Mouse (Mus musculus) limb, embryonic 14.5 days (tissue): ENCODE data around the gene Dctn3. TPM values are rescaled to one million over a fixed set of nuclear protein-coding genes. Genes with fewer than 3 reads are reported as not detected.
A peak's percentile ranks its signal among the peaks of the same experiment; 100 is the strongest.

Experiments
- ATAC-seq: fragments of 200-750 bp; cut with Nextera tagmentation; 2 replicates; pipeline ENCODE4 v1.8.0; 2017; ENCODE audit warnings: low read depth, moderate number of reproducible peaks, moderate TSS enrichment; ENCODE audit not compliant: low FRiP score
- DNase-seq: peaks from one replicate; pipeline ENCODE4 v3.0.0-alpha.2; 2015; ENCODE audit warnings: low spot score
- H3K27ac ChIP-seq: fragments of 300-500 bp; sonication (generic); replicated peaks from 2 replicates; pipeline ENCODE4 v1.5.1; 2014; ENCODE audit warnings: low read depth, mild to moderate bottlenecking, low read length, moderate library complexity, mixed read lengths
- H3K27me3 ChIP-seq: fragments of 300-500 bp; sonication (generic); 2 replicates; pipeline ENCODE4 v1.6.1; 2014; ENCODE audit warnings: low read length, mixed read lengths; ENCODE audit not compliant: control insufficient read depth, insufficient read depth
- H3K36me3 ChIP-seq: fragments of 300-500 bp; sonication (generic); 2 replicates; pipeline ENCODE4 v1.6.1; 2014; ENCODE audit warnings: mild to moderate bottlenecking, low read length, moderate library complexity, mixed read lengths; ENCODE audit not compliant: control insufficient read depth, insufficient read depth
- H3K4me1 ChIP-seq: fragments of 300-500 bp; sonication (generic); 2 replicates; pipeline ENCODE4 v1.6.1; 2014; ENCODE audit warnings: antibody characterized with exemption, low read length, mixed read lengths; ENCODE audit not compliant: control insufficient read depth, insufficient read depth
- H3K4me2 ChIP-seq: fragments of 300-500 bp; sonication (generic); replicated peaks from 2 replicates; pipeline ENCODE4 v1.6.1; 2014; ENCODE audit warnings: low read depth, mild to moderate bottlenecking, low read length, moderate library complexity; ENCODE audit not compliant: severe bottlenecking
- H3K4me3 ChIP-seq: fragments of 300-500 bp; sonication (generic); replicated peaks from 2 replicates; pipeline ENCODE4 v1.5.1; 2014; ENCODE audit warnings: low read length
- H3K9ac ChIP-seq: fragments of 300-500 bp; sonication (generic); 2 replicates; pipeline ENCODE4 v1.6.1; 2014; ENCODE audit warnings: mild to moderate bottlenecking, low read depth, low read length, moderate library complexity; ENCODE audit not compliant: severe bottlenecking
- H3K9me3 ChIP-seq: fragments of 300-500 bp; sonication (generic); 2 replicates; pipeline ENCODE4 v1.6.1; 2016; ENCODE audit warnings: low read length; ENCODE audit not compliant: control insufficient read depth
- POLR2A ChIP-seq: fragments of 200-500 bp; IDR thresholded peaks from 2 replicates; pipeline ENCODE4 v1.8.0; 2012; ENCODE audit warnings: inconsistent platforms, mild to moderate bottlenecking, moderate library complexity, borderline replicate concordance; ENCODE audit not compliant: insufficient read depth, insufficient read length; ENCODE audit errors: extremely low read depth
- WGBS: fragments of 180-500 bp; shearing (Covaris S2); extraction: QIAGEN DNeasy Blood & Tissue Kit; methylation state at CpG from one replicate; pipeline ENCODE4 v1.1.7; 2014; 5-methylcytosine and 5-hydroxymethylcytosine counted together
- polyA plus RNA-seq, 2 experiments: library from polyadenylated mRNA; depleted of rRNA in 1 of 2; stranded (reverse) in 1 of 2; unstranded in 1 of 2; fragments of >200 nt; fragmentation: Nextera tagmentation in 1 of 2; extraction: Ambion mirVana in 1 of 2; gene quantifications; 2 replicates each; pipeline versions ENCODE4 v1.2.1 to v1.2.3; 2012 to 2014

Dctn3 gene
- polyA plus RNA-seq, 2 experiments: 70.1 to 99.1 TPM

- H3K27me3 ChIP-seq: 0 out of 2 replicates have a peak, but pooled peaks cover 5% of the 10 kb centered on the region
- no peaks in the 10 kb centered on the region for H3K9me3 ChIP-seq
- peak overlapping the region; percentile 71 for H3K4me2 ChIP-seq
- ATAC-seq: no peak
- DNase-seq: no peak
- peak overlapping the region; percentile 86 for H3K4me3 ChIP-seq
- TF ChIP-seq POLR2A: no peak
- peaks cover 29% of the 10 kb centered on the region for H3K4me1 ChIP-seq
- 39% methylated on average over 31 of the region's 31 CpGs for WGBS
- H3K27ac ChIP-seq: peak overlapping the region; percentile 52; the same call in 1 of the 2 replicates
- H3K36me3 ChIP-seq: peaks cover 19% of the 10 kb centered on the region
- H3K9ac ChIP-seq: peak overlapping the region; percentile 92
Observed at GRCm38 (mm10) chr4:41712421-41713196, 10.4 kb downstream of the Dctn3 start.

DNA sequence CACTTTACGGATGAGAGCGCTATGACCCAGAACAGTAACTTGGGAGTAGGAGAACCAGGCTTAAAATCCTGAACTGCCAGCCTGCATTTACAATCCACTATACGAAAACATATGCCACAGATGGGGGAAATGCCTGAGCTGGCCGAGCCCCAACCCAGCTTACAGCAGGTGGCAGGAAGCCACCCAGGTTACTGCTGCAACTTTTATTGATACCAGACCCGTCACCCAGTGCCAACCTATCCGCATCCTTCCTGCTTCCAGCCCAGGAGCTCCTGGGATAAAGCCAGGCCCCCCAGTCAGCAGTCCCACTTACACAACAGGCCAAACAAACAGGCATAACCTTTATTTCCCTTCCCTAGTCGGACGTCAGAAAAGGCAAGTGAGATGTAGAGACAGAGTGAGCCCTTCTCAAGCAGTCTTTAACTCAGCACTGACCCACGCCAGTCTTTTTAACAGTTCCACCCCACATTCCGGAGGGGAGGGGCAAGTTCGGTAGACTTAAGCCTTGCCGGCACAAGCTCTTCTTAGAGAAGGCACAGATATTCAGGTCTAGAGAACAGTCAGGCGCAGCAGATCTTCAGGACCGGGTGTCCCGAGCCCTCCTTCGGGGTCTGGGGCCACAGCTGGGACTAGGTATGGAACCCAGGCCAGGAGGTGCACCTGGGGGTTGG is 11.1 kb downstream of the Dctn3 start:
- Histone ChIP-seq H3K4me1 (peaks cover 23% of the 10 kb centered on the region), H3K27ac (0 out of 2 replicates have a peak overlapping the region, but pooled peaks have one; percentile 38)

DNA sequence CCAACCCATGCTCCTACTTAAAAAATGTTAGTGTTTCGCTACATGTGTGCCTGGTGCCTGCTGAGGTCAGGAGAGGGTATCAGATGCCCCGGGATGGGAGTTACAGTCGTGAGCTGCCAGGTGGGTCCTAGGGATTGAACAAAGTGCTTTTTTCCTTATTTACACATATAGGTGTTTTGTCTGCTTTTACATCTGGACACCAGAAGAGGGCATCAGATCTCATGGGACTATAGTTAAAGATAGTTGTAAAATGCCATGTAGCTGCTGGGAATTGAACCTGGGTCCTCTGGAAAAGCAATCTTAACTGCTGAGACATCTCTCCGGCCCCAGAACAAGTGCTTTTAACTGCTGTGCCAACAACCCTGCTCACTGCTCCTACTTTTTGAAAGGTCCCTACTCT is 12.7 kb downstream of the Dctn3 start:
- 0 out of 2 replicates have a peak, but pooled peaks cover 10% of the 10 kb centered on the region for H3K27me3 ChIP-seq
- DNase-seq (no peak), ATAC-seq (no peak)
- H3K4me3 ChIP-seq: no peak overlapping the region
- 66% methylated on average over 4 of the region's 4 CpGs for WGBS
- H3K9ac ChIP-seq: no peak overlapping the region
- no peak overlapping the region for H3K27ac ChIP-seq
- no peak overlapping the region for H3K4me2 ChIP-seq
- H3K9me3 ChIP-seq: no peaks in the 10 kb centered on the region
- H3K36me3 ChIP-seq: peaks cover 13% of the 10 kb centered on the region
- TF ChIP-seq POLR2A: no peak
- peaks cover 27% of the 10 kb centered on the region for H3K4me1 ChIP-seq

More for the DNA sequence above, 11.1 kb downstream of the Dctn3 start:
- Histone ChIP-seq H3K27me3 (0 out of 2 replicates have a peak, but pooled peaks cover 5% of the 10 kb centered on the region), H3K4me2 (peak overlapping the region; percentile 71), H3K9ac (peak overlapping the region; percentile 92), H3K9me3 (no peaks in the 10 kb centered on the region), H3K4me3 (peak overlapping the region; percentile 86), H3K36me3 (peaks cover 19% of the 10 kb centered on the region)
- DNase-seq: no peak
- no peak for ATAC-seq
- WGBS: 56% methylated on average over 16 of the region's 16 CpGs
- TF ChIP-seq POLR2A: no peak

DNA sequence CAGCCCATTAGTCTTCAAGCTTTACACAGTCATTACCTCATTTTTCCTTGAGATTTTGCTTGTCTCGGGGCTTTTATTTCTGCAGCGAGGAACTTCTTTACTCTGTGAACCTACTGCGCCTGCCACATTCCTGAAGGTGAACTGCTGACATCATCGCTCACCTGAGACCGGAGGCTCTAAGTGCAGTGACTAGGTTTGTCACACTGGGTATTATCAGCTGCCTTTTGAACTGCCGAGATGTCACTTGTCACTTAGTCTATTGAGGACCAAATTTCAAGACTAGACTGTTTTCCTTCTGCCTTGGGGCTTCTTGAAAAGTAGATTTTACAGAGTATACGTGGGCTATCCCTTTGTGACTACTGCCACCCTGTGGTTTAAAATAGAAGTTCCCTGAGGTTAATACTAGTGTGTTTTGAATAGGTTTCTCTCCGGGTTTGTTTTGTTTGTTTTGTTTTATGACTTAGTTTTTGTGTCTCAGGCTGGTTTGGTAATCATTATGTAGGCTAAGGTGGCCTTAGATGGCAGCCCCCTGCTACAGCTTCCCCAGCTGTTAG is 14.7 kb downstream of the Dctn3 start:
- no peaks in the 10 kb centered on the region for H3K9me3 ChIP-seq
- 0 out of 2 replicates have a peak, but pooled peaks cover 18% of the 10 kb centered on the region for H3K27me3 ChIP-seq
- H3K4me1 ChIP-seq: peaks cover 23% of the 10 kb centered on the region
- H3K4me3 ChIP-seq: no peak overlapping the region
- WGBS: 38% methylated on average over 8 of the region's 8 CpGs
- no peak overlapping the region for H3K27ac ChIP-seq
- H3K4me2 ChIP-seq: no peak overlapping the region
- TF ChIP-seq POLR2A: no peak
- H3K36me3 ChIP-seq: peaks cover 13% of the 10 kb centered on the region
- H3K9ac ChIP-seq: no peak overlapping the region
- DNase-seq (peak; percentile 75), ATAC-seq (peak; percentile 46; the same call in 1 of the 2 replicates)

GRCm38 (mm10) chr4:41707011-41707535 is 15.9 kb downstream of the Dctn3 start:
- WGBS: 2% methylated on average over 13 of the region's 13 CpGs
- no peak for TF ChIP-seq POLR2A
- peaks cover 9% of the 10 kb centered on the region for H3K36me3 ChIP-seq
- H3K9ac ChIP-seq: no peak overlapping the region
- H3K27ac ChIP-seq: no peak overlapping the region
- H3K9me3 ChIP-seq: no peaks in the 10 kb centered on the region
- no peak overlapping the region for H3K4me3 ChIP-seq
- H3K4me1 ChIP-seq: peaks cover 17% of the 10 kb centered on the region
- no peak overlapping the region for H3K4me2 ChIP-seq
- DNase-seq (peak; percentile 73), ATAC-seq (peak; percentile 60; the same call in 1 of the 2 replicates)
- 0 out of 2 replicates have a peak, but pooled peaks cover 18% of the 10 kb centered on the region for H3K27me3 ChIP-seq
